Mouse (Mus musculus) lung, postnatal 25 days (tissue): ENCODE measurements at regions not wholly inside any gene's neighbourhood (a gene's known extent, or its start where the extent isn't known, plus 50 kb on each side); places are given as distances from the start of the nearest gene placed in this dataset.
A peak's percentile ranks its signal among the peaks of the same experiment; 100 is the strongest.

Experiments
- DNase-seq: peaks from one replicate; pipeline ENCODE4 v3.0.0; 2022; ENCODE audit warnings: low spot score

DNA sequence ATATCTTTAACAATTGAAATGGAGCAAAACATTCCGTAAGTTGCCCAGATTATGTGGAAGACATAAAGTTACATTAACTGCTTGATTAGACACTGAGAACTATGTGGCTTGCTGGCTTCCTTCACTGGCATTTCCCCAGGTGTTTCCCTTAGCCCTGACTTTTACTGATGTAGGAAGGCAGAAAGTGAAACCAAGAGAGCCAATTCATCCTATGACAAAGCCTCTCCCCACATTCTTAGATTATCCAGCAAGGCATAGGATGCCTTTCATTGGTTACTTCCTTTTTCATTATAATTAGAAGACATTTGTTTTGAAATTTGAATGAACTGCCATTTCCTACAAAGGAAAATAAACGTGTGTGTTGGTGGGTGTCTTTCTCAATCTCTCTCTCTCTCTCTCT lies 72.1 kb downstream of the Cdc42ep3 start:
- no peak for DNase-seq

DNA sequence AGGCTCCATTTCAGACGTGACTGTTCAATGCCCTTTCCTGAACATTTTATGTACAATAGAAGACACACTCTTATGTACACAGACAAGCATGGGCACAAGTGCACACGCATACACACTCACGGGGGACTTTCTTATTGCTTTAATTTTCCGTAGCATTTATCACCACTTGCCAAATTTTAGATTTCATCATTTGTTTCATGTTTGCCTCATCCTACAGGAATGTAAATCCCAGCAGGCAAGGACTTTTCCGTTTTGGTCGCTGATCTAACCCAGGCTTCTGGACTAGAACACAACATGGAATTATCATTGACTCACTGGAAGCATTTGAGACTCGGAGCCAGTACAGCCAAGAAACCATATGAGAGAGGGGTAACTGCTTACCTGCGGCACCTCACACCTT lies 81.3 kb downstream of the Cdc42ep3 start:
- no peak for DNase-seq

DNA sequence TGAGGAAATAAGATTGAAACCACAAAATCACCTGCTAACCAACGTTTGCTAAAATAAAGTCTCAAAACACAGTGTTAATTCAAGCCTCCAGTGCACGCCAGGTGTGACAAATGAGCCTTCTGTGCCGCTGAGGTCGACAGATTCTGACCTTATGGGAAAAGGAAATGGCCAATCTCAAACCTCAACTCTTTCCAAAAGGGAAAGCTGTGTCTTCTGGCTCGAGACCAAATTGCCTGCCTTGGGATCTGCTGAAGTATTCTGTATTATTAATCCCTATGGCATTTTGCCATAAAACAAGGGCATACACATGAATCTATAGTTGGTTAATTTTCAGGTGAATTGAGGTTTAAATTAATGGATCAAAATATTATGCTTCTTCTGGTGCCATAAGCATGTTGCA lies 95.2 kb downstream of the Cdc42ep3 start:
- no peak for DNase-seq

DNA sequence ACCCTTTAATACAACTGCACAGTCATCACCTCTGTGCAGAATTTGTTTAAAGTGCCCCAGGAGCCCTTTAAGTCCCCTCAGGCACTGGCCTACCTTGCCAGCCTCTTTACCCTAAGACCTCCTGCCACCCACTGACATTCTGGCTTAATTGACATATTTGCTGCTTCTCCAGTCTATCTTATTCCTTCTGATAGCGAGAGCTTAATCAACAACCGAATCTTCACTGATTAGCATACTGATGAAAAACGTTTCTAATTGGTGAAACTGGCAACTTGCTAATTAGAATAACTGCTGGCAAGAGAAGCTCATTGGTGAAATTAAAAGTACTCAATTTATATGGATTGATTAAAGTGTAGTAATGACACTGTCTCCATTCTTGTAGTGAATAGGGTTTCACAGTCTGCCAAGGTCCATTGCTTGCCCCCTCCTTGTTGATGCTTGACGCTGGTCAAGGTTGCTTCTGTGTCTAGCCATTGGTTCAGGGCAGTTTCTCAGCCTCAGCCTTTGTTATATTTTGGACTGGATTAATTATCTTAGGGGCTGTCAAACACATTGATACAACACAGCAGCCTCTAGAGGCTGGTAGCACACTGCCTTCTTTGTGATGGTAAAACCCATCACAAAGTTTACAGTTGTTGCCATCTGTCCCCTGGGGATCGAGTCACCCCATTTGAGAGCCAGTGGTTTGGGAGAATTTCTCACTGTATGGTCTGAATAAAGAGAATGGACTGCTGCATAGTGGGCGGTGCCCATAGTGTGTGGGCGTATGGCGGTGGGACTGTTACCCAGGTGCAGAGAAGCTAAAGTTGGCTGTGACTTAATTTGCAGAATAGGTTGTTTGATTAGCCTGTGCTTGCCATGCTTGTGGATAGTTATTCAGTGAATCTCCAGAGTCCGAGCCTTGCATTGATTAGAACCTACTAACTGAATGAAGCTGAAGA lies 107.7 kb downstream of the Cdc42ep3 start:
- no peak for DNase-seq

DNA sequence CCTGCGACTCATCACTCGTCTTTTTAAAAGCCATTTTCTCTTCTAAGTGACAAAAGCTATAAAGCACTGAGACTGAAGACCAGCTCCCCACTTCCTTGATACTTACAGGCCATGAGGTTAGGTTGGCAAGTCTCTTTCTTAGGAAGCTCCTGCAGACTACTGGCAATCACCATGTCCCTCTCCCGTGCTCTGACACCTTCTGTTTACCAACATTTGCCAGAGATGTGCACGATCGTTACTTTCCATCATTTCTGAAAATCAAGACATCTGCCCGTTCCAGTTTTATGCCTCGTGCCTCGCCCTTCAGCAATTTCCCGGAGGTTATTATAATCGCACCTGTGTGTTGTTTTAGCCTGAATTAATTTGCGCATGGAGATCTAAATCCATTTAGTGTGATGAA lies 110.8 kb downstream of the Cdc42ep3 start:
- DNase-seq, result no peak

DNA sequence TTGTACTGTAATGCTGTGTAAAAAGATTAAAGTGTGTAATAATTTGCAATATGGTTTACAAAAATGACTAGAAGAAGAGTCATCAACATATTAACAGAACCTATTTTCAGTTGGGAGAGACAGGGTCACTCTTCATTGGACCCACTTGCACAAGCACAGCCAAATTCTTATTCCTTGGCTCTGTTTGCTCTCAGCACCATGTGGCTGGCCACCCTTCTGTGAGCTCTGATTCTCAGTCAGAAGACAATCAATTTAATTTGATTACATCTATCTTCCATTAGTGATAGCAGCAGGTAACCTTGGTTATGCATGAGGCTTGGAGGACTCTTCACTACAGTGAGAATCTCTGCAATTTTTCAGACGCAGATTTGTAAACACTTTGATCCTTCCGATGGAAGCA lies 111.5 kb downstream of the Cdc42ep3 start:
- no peak for DNase-seq

DNA sequence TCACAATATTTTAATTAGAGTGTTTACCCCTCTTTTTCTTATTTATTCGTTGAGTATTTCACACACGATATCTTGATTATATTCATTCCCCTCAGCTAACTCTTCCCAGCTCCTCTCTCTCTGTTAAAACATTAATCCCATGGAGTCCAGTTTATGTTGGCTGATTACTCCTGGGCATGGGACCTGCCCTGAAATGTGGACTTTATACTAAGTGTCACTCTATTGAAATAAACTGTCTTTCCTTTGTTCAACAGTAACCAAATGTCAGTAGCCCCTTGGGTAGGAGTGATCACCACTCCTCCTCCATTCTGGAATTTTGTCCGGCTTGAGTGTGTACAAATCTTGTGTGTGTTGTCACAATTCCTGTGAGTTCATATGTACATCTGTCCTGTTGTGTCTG lies 113.4 kb downstream of the Cdc42ep3 start:
- DNase-seq, result no peak

DNA sequence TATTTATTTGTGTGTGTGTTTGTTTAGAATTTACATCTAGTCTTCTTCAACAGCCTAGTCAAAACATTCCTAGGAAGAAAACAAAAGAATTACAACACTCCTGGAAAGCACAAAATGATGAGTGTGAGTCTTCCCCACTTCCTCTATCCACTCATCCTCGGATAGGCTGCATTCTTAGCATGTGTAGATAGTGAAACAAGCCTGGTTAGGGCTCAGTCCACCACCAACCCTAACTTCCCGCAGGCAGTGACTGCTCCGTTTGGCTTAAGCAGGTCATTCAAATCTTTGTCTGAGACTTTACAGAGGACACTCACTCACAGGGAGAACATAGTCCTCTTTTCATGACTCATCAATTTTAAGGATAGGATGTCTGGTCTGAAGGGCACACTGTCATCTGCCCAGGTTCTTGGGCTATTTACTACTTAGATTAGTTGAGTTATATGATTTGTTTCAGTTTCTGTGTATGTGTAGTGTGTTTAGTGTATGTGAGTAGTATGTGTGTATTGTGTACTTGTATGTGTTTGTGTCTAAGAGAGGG lies 118.6 kb downstream of the Cdc42ep3 start:
- no peak for DNase-seq

DNA sequence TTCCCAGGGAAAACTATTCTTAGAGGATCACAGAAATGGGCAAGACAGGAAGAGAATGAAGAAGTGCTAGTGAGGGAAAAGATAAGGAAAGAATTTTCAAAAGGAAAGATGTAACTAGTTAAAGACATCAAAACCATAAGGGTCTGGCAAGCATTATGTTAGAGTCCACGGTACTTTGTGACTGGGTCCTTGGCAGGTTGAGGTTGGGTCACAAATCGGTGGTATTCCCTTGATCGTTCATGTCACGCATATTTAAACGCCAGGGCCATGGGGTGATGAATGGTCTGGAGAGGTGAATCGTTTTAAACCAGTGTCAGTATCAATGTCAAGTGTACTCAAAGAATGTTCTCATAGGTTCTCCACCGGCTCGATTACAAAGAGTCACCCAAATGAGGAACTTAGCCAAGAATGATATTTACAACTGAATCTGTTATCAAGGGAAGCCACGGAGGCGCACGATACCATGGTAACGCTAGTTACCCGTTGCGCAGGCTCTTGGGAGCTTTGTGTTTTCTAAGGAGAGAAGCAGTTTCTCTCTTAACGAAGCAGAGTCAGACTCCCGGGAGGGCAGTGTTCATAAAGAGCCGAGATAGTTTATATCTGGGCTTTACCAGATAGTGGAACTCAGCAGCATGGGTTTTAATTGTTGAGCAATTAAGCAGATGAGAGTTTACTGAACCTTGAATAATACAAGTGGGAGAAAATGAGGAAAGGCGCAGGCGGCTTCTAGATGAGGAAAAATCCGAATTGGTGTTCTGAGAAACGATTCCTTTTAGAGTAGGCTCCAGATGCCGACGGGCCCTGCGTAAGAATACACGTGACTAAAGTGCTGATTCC lies 124.0 kb downstream of the Cdc42ep3 start:
- no peak for DNase-seq

DNA sequence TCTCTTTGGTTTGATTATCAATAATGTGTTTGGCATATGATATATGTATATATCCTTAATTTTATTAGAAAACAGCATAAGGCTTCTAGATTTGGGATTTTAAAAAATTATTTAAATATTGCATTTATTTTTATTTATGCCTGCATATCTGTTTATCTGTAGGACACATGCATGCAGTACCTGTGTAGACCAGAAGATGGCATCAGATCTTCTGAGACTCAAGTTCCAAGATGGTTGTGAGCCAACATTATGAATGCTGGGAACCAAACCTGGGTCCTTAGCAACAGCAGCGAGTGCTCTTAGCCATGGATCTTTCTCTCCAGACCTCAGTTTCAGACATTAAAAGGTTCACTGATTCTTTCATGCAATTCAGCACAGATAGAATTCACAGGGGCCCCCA lies 148.3 kb downstream of the Cdc42ep3 start:
- DNase-seq, result no peak

DNA sequence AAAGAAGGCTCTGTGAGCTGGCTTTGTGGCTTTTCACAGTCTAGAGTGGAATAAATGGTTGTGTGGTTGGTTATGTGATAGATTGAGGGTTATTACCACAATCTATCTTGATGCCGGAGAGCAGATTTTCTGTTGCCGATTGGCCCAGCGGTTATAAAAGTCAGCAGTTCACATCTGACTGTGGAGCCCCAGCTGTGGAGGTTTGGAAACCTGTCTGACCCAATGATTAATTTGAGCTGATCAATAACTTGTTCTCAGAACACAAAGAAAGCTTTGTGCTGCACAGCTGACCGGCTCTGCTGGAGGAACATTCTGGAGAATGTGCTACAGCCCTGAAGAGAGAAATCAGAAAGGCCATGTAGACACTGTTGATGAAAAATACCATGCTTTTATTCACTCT lies 148.8 kb downstream of the Cdc42ep3 start:
- no peak for DNase-seq

DNA sequence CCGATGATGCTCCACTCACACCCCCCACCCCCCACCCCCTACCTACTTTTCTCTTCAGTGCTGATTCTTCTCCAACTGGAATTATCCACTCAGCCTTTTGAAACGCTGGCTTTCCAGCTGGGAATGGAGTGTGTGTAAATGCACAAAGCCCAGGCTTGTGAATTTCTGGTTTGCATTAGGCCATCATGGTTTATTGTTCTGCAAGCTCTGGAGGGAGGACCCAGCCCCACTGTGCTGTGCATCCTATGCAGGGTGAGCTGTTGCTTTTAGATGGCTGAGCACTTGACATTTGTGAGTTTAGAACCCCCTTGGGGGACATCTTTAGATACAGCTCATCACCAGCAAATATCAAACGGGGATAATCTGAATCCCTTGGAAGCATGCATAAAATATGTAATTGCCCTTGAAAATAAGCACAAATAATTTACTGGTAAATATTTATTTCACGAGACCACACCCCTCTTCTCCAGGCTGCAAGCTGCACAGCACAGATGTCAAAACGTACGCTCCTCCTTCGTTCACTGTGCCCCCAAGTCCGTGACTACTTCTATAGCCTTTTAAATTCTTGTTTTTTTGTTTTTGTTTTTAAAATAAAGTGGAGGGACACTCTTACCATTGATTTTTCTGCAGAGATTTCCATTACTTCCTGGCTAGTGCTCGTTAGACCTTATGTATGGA lies 148.2 kb downstream of the Qpct start:
- no peak for DNase-seq

DNA sequence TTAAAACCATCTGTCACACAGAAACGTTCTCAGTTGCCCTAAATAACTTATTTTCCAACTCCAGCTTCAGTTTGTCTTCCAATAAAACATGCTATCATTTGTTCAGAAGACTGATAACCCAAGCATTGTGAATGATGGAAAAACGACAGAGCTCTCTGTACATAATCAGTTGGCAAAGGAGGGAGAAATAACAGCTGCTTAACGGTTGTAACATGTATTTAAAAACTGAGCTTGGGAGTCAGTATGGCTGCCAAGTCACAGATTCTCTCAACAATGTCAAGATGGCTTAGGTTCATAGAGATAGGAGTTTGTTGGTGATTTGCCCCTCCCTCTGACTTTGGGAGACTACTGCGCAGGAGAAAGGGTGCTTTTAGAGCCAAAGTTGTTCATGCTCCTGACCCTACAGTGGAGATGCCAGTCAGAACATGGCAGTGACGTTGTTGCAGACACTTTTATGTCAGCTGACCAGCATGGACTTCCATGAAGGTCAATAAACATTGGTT lies 140.2 kb downstream of the Qpct start:
- no peak for DNase-seq

DNA sequence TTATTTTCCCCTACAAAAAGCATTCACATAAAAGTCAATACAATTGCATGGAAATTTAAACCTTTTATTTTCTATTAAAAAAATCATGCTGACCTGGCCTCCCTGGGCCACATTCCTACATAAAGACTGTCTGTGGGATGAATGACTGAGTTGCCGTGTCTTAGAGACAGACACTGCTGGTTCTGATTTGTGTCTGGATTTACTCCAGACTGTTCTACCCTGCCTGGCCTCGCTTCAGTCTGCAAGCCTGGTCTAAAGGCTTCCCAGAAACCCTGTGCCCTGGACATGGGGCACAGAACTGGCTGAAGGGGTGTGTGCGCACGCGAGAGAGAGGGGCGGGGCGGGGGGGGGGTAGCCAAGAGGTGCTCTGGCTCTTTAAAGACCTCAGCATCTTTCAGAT lies 136.6 kb downstream of the Qpct start:
- no peak for DNase-seq

DNA sequence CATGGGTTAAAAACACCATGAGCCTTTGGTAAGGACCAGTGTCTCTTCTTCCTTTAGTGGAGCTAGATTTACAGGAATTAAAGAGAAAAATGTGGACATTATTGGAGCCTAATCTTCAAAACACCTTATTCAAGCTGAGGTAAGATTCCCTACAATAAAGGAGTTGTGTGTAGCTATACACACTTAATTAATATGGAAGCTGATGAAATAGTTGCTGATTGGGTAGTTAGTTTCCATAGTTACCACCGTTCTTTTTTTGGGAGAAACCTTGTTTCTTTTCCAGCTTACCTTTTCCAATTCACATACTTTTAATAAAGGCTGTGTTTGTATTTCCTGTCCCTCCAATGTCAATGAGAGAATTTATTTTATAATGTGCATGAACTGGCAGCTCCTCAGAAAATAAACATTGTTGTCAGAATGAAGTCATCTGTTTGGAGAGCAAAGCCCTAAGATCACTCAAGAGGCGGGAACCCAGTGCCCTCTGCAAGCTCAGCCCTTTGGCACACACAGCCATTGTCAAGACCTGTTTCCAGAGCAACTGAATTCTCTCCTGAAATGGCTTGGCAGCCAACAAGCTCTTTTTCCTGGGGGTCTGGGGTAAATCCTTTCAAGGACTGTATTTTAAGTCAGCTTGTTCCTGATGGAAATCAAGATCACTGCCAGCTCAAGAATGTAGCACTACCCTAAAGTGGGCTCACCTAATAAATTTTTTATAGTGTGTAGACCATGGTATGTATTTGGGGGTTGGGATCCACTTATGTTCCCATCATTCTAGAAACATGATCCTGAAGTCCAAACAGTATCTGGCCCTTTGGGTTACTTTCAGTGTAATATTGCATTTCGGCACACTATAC lies 128.8 kb downstream of the Qpct start:
- DNase-seq, result peak; percentile 60

DNA sequence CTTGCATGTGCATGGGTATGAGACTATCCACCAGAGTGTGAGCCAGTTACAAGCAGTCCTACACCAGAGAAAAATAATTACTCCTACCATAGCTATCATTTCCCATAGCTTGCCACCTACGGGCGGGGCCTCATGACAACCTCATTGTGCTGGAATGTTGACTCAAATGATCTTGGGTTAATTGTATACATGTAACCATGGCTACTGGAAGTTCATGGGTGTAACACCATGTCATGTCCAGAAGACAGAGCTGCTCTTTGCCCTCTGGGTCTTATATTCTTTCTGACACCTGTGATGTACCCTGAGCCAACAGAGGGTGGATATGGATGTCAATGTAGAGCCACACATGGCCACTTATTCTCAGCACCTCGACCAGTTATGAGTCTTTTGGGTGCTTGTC lies 125.6 kb downstream of the Qpct start:
- no peak for DNase-seq

DNA sequence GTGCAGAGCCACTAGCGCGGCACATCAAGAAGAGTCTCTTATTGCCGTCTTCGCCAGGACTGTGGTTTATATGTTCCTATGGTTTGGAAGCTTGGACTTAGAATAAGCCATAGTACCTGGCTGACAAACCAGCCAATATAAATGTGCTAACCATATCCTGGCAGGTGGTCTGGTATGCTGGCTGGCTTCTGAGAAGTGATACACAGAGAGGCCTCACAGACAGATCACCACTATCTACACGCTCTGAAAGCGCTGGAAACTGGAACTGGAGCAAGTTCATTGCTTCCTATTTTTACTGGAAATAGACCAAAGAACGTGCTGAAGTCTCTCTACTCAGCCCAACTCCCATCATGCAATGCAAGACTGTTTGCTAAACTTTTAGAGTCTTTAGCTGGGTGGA lies 124.7 kb downstream of the Qpct start:
- no peak for DNase-seq

DNA sequence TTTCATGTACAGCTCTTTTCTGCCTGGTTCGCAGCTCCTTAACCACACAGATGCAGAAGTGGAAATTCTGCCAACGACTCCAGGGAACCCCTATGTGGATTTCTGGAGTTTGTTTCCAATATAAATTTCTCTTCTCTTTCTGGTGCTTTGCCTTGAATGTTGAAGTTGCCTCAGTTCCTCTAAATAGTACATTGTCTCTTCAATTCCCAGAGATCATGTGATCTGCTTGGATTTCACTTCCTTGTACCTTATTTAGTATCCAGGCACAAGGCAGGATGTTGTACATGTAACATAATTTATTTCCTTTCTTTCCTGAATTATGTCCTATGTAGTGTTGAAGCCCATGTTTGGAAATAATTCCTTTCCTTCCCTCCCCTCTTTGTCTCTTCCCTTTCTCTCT lies 123.7 kb downstream of the Qpct start:
- DNase-seq, result no peak

DNA sequence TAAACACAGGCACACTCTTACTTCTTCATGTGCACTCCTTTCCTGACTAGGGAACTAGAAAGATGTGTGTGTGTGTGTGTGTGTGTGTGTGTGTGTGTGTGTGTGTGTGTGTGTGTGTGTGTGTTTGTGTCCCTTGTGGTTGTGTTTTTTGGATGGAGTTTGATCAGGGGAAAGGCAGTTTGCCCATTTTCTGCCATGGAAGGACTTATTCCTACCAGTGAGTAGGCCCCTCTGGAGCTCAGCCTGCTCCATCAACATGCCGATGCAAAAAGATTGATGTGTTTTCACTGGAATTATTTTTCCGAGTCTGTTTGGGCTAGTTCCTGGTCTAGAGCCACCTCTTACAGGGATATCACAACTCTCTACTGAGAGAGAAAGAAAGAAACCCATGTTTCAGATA lies 120.6 kb downstream of the Qpct start:
- DNase-seq, result no peak

DNA sequence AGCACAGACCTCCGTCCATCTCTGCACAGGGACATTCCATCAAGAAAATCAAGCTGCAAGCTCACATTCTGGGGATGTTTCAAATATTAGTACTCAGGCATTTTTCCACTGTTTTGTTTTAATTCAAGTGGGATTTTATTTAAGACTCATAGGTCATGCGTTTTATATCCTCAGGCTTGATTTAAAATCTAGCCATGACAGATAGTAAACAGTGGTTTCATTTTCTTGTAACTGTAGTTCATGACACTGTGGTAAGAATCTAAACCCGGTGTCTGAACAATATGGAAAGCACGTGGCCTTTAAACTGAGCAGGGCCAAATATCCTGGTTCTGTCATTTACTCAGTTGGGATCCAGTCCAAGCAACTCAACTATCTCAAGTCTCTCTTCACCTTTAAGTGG lies 119.0 kb downstream of the Qpct start:
- no peak for DNase-seq

DNA sequence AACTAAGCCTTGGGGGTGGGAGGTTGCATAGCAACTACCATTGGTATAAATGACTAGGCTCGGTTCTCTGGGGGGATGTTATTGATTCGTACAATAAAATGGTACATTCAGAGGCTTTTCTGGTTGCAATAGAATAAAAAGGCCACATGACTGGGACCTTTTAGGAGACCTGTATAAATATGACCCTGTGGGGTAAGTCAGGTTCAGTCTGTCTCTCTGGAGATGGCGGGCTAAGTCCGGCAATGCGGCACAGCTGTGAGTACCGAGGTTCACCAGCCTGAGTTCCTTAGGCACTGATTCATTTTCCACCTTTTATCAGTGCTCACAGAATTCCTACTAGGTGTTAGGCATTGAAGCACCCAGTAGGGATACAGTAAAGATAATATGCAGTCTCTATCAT lies 115.5 kb downstream of the Qpct start:
- no peak for DNase-seq
